Mouse (Mus musculus) brain, embryonic 18.5 days (tissue): Measurements from ENCODE around the gene Srm.

Experiments
- DNase-seq: peaks from one replicate; pipeline ENCODE4 v3.0.0-alpha.2; 2012; ENCODE audit warnings: low read depth, low spot score

Srm gene

DNA sequence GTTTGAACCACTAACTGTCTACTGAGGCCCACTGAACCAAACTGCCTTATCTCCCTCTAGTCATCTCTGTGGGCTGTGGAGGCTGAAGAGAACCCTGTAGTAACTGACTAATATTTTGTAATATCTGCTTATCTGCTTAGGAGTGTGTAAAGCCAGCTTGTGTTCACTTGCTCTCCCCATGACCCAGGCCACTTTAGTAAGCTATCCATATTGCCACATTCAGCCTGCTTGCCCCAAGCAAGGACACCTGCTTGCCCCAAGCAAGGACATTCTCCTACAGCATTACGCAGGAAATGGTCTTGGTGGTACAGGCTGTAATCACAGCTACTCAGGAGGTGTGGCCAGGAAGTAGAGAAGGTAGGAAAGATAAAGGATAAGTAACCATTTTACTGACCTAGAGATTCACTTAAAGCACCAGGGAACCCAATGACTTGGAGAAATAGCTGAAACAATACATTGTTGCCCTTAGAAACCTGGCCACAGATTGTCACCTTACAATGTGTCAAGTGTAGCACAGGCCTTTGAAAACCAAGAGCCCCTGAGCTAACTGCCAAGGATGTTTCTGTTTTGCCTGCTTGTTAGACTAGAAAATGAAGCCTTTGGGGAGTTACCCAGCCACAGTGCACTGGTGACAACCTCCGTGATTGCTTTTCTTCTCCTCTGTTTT lies 42.2 kb downstream of the Srm start:
- DNase-seq: no peak

DNA sequence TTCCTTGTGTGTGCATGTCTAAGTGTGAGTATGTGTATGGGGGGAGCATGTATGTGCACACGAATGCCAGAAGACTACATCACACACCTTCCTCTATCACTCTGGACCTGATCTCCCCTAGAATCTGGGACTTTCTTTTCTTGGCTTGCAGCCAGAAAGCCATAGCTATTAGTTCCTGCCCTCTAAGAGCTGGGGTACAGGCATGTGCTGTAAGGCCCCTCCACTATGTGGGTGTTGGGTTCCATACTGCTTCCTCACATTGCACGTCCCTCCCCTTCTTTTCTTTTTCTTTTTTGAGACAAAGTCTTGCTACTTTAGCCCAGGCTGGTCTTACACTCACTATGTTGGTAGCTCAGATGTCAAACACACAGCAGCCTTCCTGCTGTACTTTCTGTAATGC lies 44.0 kb downstream of the Srm start:
- no peak for DNase-seq

DNA sequence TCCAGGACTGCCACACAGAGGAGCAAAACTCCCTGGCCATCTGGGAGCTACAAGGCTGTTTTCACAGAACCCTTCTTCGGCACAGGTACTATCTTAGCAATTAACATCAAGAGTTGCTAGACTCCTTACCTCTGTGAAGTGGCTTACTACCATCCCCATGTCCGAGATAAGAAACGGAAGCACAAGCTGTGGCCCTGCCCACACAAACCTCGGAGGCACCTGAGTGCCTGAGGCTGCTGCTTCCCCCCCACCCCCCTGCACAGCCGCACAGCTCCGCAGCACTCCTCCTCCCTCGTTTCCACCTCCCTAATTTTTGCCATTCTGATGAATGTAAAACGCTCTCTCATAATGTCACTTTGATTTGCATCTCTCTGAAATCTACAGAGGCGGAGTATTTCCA lies 47.0 kb downstream of the Srm start:
- no peak for DNase-seq

- DNase-seq: no peak
Measured at GRCm38 (mm10) chr4:148639455-148639854, 48.2 kb downstream of the Srm start.

DNA sequence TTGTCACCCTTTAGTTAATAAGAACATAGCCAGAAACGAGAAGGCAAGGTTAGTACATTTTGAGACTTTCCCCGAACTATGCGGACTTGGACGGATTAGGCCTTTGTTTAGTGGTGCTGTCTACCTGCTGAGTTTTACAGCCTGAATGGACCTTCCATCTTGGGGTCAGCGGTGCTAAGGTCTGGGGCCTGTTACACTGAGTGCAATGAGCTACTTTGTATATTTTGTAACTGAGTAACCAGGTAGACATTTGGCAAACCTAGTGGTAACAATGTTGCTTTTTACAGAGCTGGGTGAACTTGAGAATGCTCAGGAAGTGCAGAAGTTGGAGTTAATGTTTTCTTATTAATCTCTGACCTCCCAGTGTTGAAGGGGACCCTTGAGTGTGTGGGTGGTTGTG lies 49.8 kb downstream of the Srm start:
- no peak for DNase-seq

DNA sequence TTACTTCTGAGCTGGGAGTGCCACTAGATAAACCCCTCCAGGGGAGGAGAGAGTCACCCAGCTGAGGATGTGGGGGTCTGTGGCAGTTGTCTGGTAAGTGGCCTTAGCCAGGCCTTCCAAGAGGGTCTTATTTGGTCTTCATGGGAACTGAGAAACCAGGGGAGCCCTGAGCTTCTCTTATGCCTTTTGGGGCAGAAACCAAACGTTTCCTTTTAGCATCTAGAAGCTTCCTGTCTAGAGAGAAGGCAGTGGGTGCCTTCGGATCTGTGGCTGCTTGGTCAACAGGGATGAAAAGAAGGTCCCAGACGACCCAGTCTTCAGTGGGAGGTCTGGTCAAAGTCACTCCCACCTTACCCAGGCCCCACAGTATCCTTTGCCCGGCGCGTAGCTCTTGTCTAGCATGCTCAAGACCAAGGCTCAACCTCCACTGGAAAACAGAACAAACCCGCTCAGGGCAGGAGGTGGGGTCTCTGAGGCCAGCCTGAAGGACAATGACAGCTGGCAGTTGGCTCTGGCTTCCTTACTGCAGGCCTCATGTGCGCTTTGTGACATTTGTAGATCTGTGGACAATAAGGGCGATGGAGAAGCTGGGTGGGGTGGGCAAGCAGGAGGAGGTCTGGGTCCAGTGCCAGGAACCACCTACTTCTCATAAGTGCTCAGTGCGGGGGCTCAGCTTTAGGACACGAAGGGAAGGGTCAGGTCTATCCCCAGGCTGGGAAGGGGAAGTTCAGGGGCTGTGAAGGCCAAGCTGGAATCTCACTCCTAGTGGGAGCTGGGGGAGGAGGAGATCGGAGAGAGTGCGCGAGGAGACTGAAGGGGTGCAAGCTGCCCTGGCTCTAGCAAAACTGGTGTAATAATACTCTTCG lies 52.2 kb downstream of the Srm start, which contains the start of gene Gm572:
Gene Gm572 (plus strand): TSS at position 27 of the 866 bp plus-strand sequence.
- no peak for DNase-seq

DNA sequence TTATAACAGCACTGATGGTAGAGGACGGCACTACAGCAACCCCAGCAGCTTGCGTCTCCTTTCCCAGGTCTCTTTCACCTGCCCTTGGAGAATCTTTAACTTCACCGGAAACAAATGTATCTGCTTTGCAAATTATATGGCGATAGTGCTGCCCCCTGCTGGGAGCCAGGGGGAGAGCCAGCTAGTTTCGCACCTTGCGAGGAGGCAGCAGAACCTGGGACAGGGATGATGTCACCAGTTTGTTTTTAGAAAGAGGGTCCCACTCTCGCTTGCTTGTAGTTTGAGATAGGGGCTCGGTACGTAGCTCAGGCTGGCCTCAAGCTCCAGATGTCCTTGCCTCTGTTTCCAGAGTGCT lies 52.8 kb downstream of the Srm start:
- DNase-seq: no peak
